11 mouse cellular contexts compared by ENCODE assay signal in the genomic region with DNA sequence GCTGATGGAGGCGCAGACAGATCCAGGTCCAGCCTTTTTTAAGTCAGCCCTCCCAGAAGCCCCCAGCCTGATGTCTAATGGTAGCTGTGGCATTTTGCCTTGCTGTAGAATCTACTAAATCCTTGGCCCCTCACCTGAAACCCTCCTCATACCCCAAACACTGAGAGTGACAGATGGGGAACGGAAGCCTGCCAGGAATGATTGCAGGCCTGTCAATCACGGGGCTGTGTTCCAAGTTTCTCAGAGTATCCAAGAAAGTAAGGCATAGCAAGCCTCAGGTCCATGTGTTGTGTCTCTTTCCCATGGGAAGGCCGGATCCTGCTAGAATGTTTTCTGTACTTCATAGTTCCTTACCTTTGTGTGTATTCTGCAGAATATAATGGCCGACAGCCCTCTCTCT. TPM values are rescaled to one million over a fixed set of nuclear protein-coding genes. Genes with fewer than 3 reads are reported as not detected.
DNase-seq lines count a peak whose midpoint lies in the region; ATAC-seq and TF ChIP-seq lines count a peak whose summit lies in the region.
"Had no signal": no experiment of that assay in that cellular context is flagged by ENCODE, and none has a peak within 500 bp of the region (broad histone marks: within the 10 kb centered on the region; RNA-seq: fewer than 3 reads in every experiment).

No protein-coding gene starts in this region.

- DNase-seq in intestine, embryonic 14.5 days (ENCODE audit: low spot score) = no peak
- peak; percentile 62 for DNase-seq in brain, embryonic 14.5 days (ENCODE audit: low read depth)
- DNase-seq in midbrain, embryonic 10.5 days (ENCODE audit: low spot score) = no peak
- DNase-seq in urinary bladder, adult 2 months (ENCODE audit: low spot score) = no peak
- DNase-seq in right cerebral cortex, postnatal 36 days (ENCODE audit: low spot score in 2 of 2) = no peak
- DNase-seq in gastrocnemius, postnatal 10 days = no peak
- DNase-seq: kidney, adult 11 months; thymus, adult 18-20 months had no signal

- H3K36me3 ChIP-seq in intestine, embryonic 14.5 days (ENCODE audit: control insufficient read depth, insufficient read depth, low read length) = peaks cover 9% of the 10 kb centered on the region; the same call in 1 of the 2 replicates
- H3K36me3 ChIP-seq in intestine, embryonic 15.5 days = 0 out of 2 replicates have a peak, but pooled peaks cover 3% of the 10 kb centered on the region
- H3K36me3 ChIP-seq in forebrain, embryonic 15.5 days = no peaks in the 10 kb centered on the region
- peaks cover 11% of the 10 kb centered on the region for H3K36me3 ChIP-seq in midbrain, embryonic 10.5 days

- ATAC-seq in intestine, embryonic 14.5 days (replicated peaks; ENCODE audit: low FRiP score, low TSS enrichment, low read depth) = no peak
- no peak for ATAC-seq in intestine, embryonic 15.5 days
- no peak for ATAC-seq in forebrain, embryonic 15.5 days (replicated peaks)

- H3K9me3 ChIP-seq in intestine, embryonic 14.5 days (ENCODE audit: control insufficient read depth, low read length) = no peaks in the 10 kb centered on the region
- no peaks in the 10 kb centered on the region for H3K9me3 ChIP-seq in intestine, embryonic 15.5 days
- no peaks in the 10 kb centered on the region for H3K9me3 ChIP-seq in forebrain, embryonic 15.5 days
- H3K9me3 ChIP-seq in midbrain, embryonic 10.5 days (replicated peaks) = no peaks in the 10 kb centered on the region

- no peak overlapping the region for H3K9ac ChIP-seq in intestine, embryonic 14.5 days (ENCODE audit: low read length)
- H3K9ac ChIP-seq in intestine, embryonic 15.5 days = no peak overlapping the region
- no peak overlapping the region for H3K9ac ChIP-seq in forebrain, embryonic 15.5 days (replicated peaks)

- peaks cover 34% of the 10 kb centered on the region for H3K4me1 ChIP-seq in intestine, embryonic 14.5 days (replicated peaks; ENCODE audit: control insufficient read depth, insufficient read depth, low read length)
- H3K4me1 ChIP-seq in intestine, embryonic 15.5 days (replicated peaks) = peaks cover 20% of the 10 kb centered on the region; the same call in 1 of the 2 replicates
- peaks cover 43% of the 10 kb centered on the region for H3K4me1 ChIP-seq in forebrain, embryonic 15.5 days
- H3K4me1 ChIP-seq in midbrain, embryonic 10.5 days = peaks cover 52% of the 10 kb centered on the region

- no peak overlapping the region for H3K27ac ChIP-seq in intestine, embryonic 14.5 days (ENCODE audit: low read depth)
- H3K27ac ChIP-seq in intestine, embryonic 15.5 days = no peak overlapping the region
- H3K27ac ChIP-seq in forebrain, embryonic 15.5 days (replicated peaks) = peak overlapping the region; percentile 87; the same call in 1 of the 2 replicates
- H3K27ac ChIP-seq in midbrain, embryonic 10.5 days (replicated peaks) = no peak overlapping the region

- no peak overlapping the region for H3K4me3 ChIP-seq in intestine, embryonic 14.5 days (ENCODE audit: low read depth, low read length)
- H3K4me3 ChIP-seq in intestine, embryonic 15.5 days (replicated peaks) = no peak overlapping the region
- peak overlapping the region; percentile 74 for H3K4me3 ChIP-seq in forebrain, embryonic 15.5 days
- peak overlapping the region; percentile 88; the same call in 1 of the 2 replicates for H3K4me3 ChIP-seq in midbrain, embryonic 10.5 days

- H3K27me3 ChIP-seq in intestine, embryonic 14.5 days (replicated peaks; ENCODE audit: control insufficient read depth, insufficient read depth, low read length) = no peaks in the 10 kb centered on the region
- no peaks in the 10 kb centered on the region for H3K27me3 ChIP-seq in intestine, embryonic 15.5 days (replicated peaks)
- H3K27me3 ChIP-seq in forebrain, embryonic 15.5 days = no peaks in the 10 kb centered on the region
- peaks cover 27% of the 10 kb centered on the region for H3K27me3 ChIP-seq in midbrain, embryonic 10.5 days (ENCODE audit: low read depth, poor library complexity, severe bottlenecking)

- no peak for TF ChIP-seq CTCF in brain, embryonic 14.5 days (IDR thresholded peaks at IDR 0.05; ENCODE audit: borderline replicate concordance, extremely low read depth, insufficient read depth, insufficient read length)

- no peak for TF ChIP-seq POLR2A in brain, embryonic 14.5 days (IDR thresholded peaks at IDR 0.05; ENCODE audit: borderline replicate concordance, extremely low read depth, insufficient read depth, insufficient read length, poor library complexity, severe bottlenecking)

- WGBS in intestine, embryonic 14.5 days = 75% methylated on average over 5 of the region's 5 CpGs
- WGBS in intestine, embryonic 15.5 days = 85% methylated on average over 5 of the region's 5 CpGs
- 60% methylated on average over 5 of the region's 5 CpGs for WGBS in forebrain, embryonic 15.5 days
- 74% methylated on average over 5 of the region's 5 CpGs for WGBS in midbrain, embryonic 10.5 days

- peak overlapping the region; percentile 92; the same call in 1 of the 2 replicates for H3K4me2 ChIP-seq in intestine, embryonic 14.5 days (ENCODE audit: low read length)
- H3K4me2 ChIP-seq in intestine, embryonic 15.5 days (replicated peaks) = no peak overlapping the region; the same call in 1 of the 2 replicates
- peak overlapping the region; percentile 80 for H3K4me2 ChIP-seq in forebrain, embryonic 15.5 days (replicated peaks)

RNA-seq across cellular contexts. Expression of gene Klhl42, which starts 1.0 kb away (rescaled TPM):
- 11.2 and 11.3 TPM in 2 replicates for polyA plus RNA-seq in intestine, embryonic 14.5 days (2014; fragmentation: Nextera tagmentation; extraction: Ambion mirVana)
- polyA plus RNA-seq in intestine, embryonic 15.5 days (2015; fragmentation: Nextera tagmentation; extraction: Ambion mirVana) = 7.3 and 7.6 TPM in 2 replicates
- 10.9 and 13.0 TPM in 2 replicates for polyA plus RNA-seq in brain, embryonic 14.5 days (2012; rRNA removed)
- 6.0 and 6.4 TPM in 2 replicates for polyA plus RNA-seq in forebrain, embryonic 15.5 days (2015; fragmentation: Nextera tagmentation; extraction: Ambion mirVana)
- polyA plus RNA-seq in midbrain, embryonic 10.5 days (2016; fragmentation: Nextera tagmentation; extraction: Ambion mirVana) = 5.5 and 6.4 TPM in 2 replicates
- polyA plus RNA-seq in urinary bladder, adult 2 months (2012; rRNA removed) = 18.4 and 21.9 TPM in 2 replicates
- 1 to 10 TPM; 5.4 to 7.5 TPM for total RNA-seq in gastrocnemius, postnatal 10 days (2021)

RNA-seq across cellular contexts. Expression of gene Mansc4, which starts 3.4 kb away (rescaled TPM):
- polyA plus RNA-seq in intestine, embryonic 14.5 days (2014; fragmentation: Nextera tagmentation; extraction: Ambion mirVana) = 2.6 and 3.0 TPM in 2 replicates
- polyA plus RNA-seq in intestine, embryonic 15.5 days (2015; fragmentation: Nextera tagmentation; extraction: Ambion mirVana) = 2.0 and 2.4 TPM in 2 replicates
- polyA plus RNA-seq in brain, embryonic 14.5 days (2012; rRNA removed) = 0.35 and 0.59 TPM in 2 replicates
- polyA plus RNA-seq in forebrain, embryonic 15.5 days (2015; fragmentation: Nextera tagmentation; extraction: Ambion mirVana) = 0.72 and 1.7 TPM in 2 replicates
- 0.27 and 0.44 TPM in 2 replicates for polyA plus RNA-seq in midbrain, embryonic 10.5 days (2016; fragmentation: Nextera tagmentation; extraction: Ambion mirVana)
- polyA plus RNA-seq in urinary bladder, adult 2 months (2012; rRNA removed) = 4.3 and 4.7 TPM in 2 replicates
- not detected for total RNA-seq in gastrocnemius, postnatal 10 days (2021)
- polyA plus RNA-seq: liver, embryonic 16.5 days had no signal

RNA-seq across cellular contexts. Expression of gene Mrps35, which starts 47.6 kb away (rescaled TPM):
- 149 TPM in 2 replicates for polyA plus RNA-seq in intestine, embryonic 14.5 days (2014; fragmentation: Nextera tagmentation; extraction: Ambion mirVana)
- 149 and 153 TPM in 2 replicates for polyA plus RNA-seq in intestine, embryonic 15.5 days (2015; fragmentation: Nextera tagmentation; extraction: Ambion mirVana)
- 29.8 and 30.9 TPM in 2 replicates for polyA plus RNA-seq in brain, embryonic 14.5 days (2012; rRNA removed)
- 82.5 and 88.5 TPM in 2 replicates for polyA plus RNA-seq in forebrain, embryonic 15.5 days (2015; fragmentation: Nextera tagmentation; extraction: Ambion mirVana)
- 109 TPM in 2 replicates for polyA plus RNA-seq in midbrain, embryonic 10.5 days (2016; fragmentation: Nextera tagmentation; extraction: Ambion mirVana)
- 51.2 and 58.6 TPM in 2 replicates for polyA plus RNA-seq in urinary bladder, adult 2 months (2012; rRNA removed)
- total RNA-seq in gastrocnemius, postnatal 10 days (2021) = 10 to 100 TPM; 68.4 to 70.7 TPM

RNA-seq across cellular contexts. Expression of gene Rep15, which starts 57.8 kb away (rescaled TPM):
- polyA plus RNA-seq in intestine, embryonic 14.5 days (2014; fragmentation: Nextera tagmentation; extraction: Ambion mirVana) = 1.8 and 2.5 TPM in 2 replicates
- polyA plus RNA-seq in intestine, embryonic 15.5 days (2015; fragmentation: Nextera tagmentation; extraction: Ambion mirVana) = 5.7 and 6.7 TPM in 2 replicates
- polyA plus RNA-seq in brain, embryonic 14.5 days (2012; rRNA removed) = 0.58 and 0.66 TPM in 2 replicates
- polyA plus RNA-seq in forebrain, embryonic 15.5 days (2015; fragmentation: Nextera tagmentation; extraction: Ambion mirVana) = 0.66 and 0.75 TPM in 2 replicates
- polyA plus RNA-seq in midbrain, embryonic 10.5 days (2016; fragmentation: Nextera tagmentation; extraction: Ambion mirVana) = 0.60 and 0.69 TPM in 2 replicates
- polyA plus RNA-seq in urinary bladder, adult 2 months (2012; rRNA removed) = 1.2 and 1.3 TPM in 2 replicates
- under 1 TPM; 0.66 to 0.77 TPM for total RNA-seq in gastrocnemius, postnatal 10 days (2021)

Comparison
In these comparisons a context has a peak if more than half of its experiments do, and no peak if none do; other contexts are left out.
1. H3K4me3 ChIP-seq: peak in forebrain, embryonic 15.5 days (single experiment) and midbrain, embryonic 10.5 days (single experiment); none in intestine, embryonic 14.5 days (single experiment) and intestine, embryonic 15.5 days (single experiment).